Comparison of ENCODE assay signal across 12 mouse cellular contexts in the genomic region with DNA sequence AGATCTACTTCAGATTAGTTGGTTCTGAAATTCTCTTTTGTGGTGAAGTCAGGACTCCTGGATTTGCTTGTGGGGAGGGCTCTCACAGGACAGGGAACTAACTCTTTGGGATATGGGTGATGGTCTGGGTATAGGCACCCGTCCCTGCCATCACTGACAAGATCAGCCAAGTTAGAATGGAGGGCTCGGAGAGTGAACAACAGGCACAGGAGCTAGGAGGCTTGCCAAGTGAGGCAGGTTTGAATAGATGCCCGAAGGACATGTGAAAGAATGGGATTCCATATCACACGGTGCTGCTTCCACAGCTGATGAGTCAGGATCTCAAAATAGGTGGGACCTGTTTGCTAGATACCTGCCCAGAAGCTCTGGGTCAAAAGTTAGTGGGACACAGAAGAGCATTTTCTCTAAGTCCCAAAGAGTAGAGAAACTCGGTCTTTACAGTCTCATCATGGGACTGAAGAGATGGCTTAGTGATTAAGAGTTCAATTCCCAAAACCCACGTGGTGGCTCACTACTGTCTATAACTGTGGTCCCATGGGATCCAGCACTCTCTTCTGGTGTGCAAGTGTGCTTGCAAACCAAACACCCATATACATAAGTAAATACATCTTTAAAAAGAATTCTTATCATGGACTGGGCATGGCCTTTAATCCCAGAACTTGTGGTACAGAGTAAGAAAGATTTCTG. TPM values are rescaled to one million over a fixed set of nuclear protein-coding genes. Genes with fewer than 3 reads are reported as not detected.
"Had no signal": no experiment of that assay in that cellular context is flagged by ENCODE, and none has a peak within 500 bp of the region (broad histone marks: within the 10 kb centered on the region; RNA-seq: fewer than 3 reads in every experiment).

No protein-coding gene starts in this region.

- H3K9me3 ChIP-seq: limb, embryonic 13.5 days; neural tube, embryonic 12.5 days had no signal

- H3K4me3 ChIP-seq: limb, embryonic 13.5 days; neural tube, embryonic 12.5 days had no signal

- H3K4me1 ChIP-seq: neural tube, embryonic 12.5 days had no signal

- H3K4me2 ChIP-seq: limb, embryonic 13.5 days; neural tube, embryonic 12.5 days had no signal

- H3K27me3 ChIP-seq: limb, embryonic 13.5 days; neural tube, embryonic 12.5 days had no signal

- DNase-seq: kidney, postnatal 25 days; lung, adult 18-20 months; midbrain, embryonic 14.5 days; thymus, adult 18-20 months; thymus, postnatal 14 days had no signal

- H3K36me3 ChIP-seq: limb, embryonic 13.5 days; neural tube, embryonic 12.5 days had no signal

- H3K27ac ChIP-seq: limb, embryonic 13.5 days; liver, embryonic 14.5 days; neural tube, embryonic 12.5 days had no signal

- H3K9ac ChIP-seq: limb, embryonic 13.5 days; liver, embryonic 14.5 days; neural tube, embryonic 12.5 days had no signal

RNA-seq across cellular contexts. Expression of a gene that starts 7.8 kb away (rescaled TPM):
- total RNA-seq: megakaryocyte-erythroid progenitor cell, adult 5-6 weeks had no signal
- polyA plus RNA-seq: kidney, embryonic 16.5 days; liver, adult 2 months; liver, embryonic 14.5 days; lung, embryonic 16.5 days; neural tube, embryonic 12.5 days had no signal
